Mouse (Mus musculus) ovary, postnatal 36 days (tissue): ENCODE measurements around the gene Msi2.

Experiments used
- DNase-seq: peaks from one replicate; pipeline ENCODE4 v3.0.0; 2022; ENCODE audit warnings: low spot score, mixed read lengths

Gene Msi2

DNA sequence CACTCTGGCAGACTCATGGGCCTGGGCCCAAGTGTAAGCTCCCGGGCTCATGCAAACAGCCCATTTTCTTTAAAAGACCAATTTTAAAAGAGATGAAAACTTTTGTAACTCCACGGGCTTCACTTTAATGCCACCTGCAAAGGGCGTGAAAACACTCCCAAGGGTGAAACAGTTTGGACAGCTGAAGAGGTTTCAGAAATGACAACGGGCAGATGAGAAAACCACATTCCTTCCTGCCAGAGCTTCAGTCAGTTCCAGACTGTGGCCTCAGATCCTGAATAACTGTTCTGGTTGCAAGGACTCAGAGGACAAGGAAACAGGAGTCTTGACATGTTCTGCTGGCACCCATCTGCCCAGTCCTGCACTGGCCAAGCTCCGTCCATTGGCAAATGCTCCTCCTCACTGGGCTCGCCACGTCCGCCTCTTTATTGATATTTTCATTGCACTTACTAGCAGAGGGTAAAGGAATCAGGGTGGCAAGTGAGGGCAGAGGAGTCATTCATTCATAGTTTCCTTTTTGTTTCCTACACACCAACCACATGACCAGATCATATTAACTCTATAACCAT, 207.9 kb downstream of the Msi2 start:
- no peak for DNase-seq

DNA sequence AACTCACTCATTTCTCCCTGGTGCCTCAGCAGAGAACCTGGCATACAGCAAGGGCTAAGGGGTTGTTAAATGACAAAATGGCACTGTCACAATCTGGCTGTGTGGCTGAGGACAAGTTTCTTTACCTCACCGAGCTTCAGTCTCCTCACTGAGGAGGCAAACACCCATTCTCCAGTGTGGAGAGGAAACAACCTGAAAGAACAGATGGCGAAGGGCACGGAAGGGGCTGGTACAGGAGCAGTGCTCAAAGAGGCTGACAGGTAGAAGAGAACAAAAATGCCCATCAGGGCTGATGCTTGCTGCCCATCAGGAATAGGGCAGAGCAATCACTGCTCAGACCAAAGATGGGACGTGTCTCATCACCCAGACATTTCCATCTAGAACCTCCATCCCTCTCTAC, 208.8 kb downstream of the Msi2 start:
- DNase-seq: no peak

- DNase-seq: no peak
Measured at GRCm38 (mm10) chr11:88508133-88508532, 210.2 kb downstream of the Msi2 start.

GRCm38 (mm10) chr11:88506544-88507419, 211.5 kb downstream of the Msi2 start:
- DNase-seq: no peak

DNA sequence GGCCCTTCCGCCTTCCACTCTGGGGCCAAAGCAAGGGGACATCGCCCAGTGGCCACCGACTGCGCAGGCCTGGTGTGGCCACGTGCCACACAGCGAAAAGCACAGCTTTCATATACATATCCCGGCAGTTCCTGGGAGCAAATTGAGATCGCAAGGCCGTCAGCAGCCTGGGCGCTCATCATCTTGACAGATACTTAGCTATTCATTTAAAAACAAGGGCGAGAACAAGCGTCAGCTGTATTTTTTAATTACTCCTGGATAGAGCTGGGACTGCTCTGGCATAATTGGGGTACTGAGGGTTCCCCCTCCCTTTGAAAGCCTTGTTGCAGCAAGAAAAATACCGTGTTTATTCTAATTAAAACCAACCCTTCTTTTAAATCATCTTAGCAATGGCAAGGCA, 212.2 kb downstream of the Msi2 start:
- DNase-seq: no peak

DNA sequence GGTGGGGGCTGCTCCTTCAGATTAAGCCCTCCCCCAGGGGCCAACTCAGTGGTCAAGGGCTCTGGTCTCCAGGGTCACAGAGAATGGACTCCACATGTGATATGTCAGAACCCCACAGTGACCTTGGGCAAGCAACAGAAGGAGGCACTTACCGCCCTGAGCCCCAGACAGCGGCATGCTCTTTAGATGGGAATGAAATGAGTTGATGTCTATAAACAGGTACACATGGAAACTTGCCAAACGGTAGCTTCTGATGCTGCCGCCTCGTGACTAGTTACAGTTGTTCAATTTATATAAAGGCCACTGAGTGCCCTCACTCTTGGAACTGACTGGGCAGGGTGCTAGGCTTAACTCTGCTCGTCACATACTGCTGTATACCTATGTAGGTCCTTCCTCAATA, 215.7 kb downstream of the Msi2 start:
- DNase-seq: no peak

GRCm38 (mm10) chr11:88498491-88498890, 219.8 kb downstream of the Msi2 start:
- DNase-seq: no peak

DNA sequence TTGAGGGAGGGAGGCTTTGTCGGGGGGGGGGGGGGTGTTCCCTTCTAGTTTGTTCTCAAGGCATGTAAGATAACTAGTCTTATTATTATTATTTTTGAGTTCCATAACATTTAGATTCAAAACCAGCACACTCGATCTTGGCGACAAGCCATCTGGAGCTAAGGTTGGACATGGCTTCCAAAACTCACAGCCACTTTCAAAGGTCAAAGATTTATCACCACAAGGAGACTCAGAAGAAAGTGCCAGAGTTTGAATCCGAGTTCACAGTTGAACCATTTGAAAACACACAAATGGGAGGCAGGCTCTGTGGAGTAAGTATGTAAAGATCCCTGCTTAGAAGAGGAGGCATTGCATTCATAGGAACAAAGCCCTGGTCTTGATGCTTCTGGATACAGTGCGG, 221.9 kb downstream of the Msi2 start:
- no peak for DNase-seq

DNA sequence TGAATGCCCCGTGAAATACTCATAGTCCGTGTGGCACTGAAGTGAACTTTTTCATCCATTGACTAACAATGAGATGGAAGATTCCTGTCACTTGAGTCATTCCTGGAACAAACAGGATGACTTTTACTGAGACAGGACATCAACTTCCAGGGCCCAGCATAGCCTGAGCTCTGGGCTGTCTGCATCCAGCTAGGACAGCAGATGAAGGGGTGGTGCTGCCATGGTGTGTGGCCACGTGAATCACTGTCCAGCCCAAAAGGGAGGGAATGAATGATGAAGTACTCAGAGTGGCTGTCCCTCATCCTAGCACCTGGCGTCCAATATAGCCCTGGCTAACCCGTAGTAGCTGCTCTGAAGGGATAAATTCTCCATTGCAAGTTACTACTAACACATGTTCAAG, 222.6 kb downstream of the Msi2 start:
- DNase-seq: no peak

- no peak for DNase-seq
Measured at GRCm38 (mm10) chr11:88495018-88495417, 223.3 kb downstream of the Msi2 start.

DNA sequence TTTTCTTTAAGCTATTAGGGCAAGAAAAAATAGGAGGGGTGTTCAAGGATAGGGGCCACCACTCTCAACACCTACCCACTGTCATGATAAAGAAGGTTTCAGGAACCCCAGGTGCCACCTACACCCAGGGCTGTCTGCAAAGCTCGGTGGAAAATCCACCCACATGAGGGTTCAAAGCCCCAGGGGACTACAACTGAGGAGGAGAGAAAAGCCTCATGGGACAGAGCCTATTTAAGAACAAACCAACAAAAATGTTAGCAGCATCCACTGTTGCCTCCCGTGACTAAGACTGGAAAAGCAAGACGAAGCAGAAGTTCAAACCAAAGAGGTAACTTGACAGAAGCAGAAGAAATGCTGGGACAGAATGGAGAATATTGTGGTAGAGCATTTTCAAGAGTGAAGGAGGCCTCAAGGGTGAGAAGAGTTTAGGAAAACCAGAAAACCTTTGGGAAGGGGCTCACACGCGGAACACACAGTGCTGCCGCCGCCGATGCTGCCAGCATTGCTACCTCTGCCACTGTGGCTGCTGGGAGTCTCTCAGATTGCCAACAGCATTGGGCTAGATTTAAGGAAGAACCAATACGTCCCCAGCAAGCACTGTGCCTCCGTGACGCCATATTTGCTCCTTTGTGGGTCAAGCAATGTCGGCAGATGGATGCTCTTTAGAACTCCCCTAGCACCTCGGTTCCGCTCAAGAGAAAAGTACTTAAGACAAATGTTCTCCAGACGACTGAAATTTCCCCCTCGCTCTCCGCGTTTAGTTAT, 224.3 kb downstream of the Msi2 start:
- DNase-seq: no peak

DNA sequence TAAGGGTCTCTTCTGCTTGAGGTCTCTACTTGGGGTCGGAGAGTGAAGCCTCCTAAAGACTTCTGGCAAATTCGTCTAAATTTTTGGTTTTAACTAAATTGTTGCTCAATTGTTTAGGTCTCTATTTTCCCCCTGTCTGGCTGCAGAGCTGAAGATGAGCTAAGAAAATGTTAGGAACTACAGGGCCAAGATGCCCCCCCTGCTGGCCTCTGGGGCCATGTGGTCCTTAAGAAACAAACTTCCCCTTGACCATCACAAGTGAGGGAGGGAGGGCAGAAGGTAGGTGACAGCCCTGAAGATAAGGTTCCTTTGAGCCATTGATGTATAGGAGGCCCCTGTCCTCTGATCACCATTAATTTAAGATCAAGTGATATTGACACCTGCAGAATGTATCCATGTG, 225.7 kb downstream of the Msi2 start:
- no peak for DNase-seq

- no peak for DNase-seq
Measured at GRCm38 (mm10) chr11:88489985-88490384, 228.3 kb downstream of the Msi2 start.

GRCm38 (mm10) chr11:88488941-88489724, 229.2 kb downstream of the Msi2 start:
- DNase-seq: no peak

DNA sequence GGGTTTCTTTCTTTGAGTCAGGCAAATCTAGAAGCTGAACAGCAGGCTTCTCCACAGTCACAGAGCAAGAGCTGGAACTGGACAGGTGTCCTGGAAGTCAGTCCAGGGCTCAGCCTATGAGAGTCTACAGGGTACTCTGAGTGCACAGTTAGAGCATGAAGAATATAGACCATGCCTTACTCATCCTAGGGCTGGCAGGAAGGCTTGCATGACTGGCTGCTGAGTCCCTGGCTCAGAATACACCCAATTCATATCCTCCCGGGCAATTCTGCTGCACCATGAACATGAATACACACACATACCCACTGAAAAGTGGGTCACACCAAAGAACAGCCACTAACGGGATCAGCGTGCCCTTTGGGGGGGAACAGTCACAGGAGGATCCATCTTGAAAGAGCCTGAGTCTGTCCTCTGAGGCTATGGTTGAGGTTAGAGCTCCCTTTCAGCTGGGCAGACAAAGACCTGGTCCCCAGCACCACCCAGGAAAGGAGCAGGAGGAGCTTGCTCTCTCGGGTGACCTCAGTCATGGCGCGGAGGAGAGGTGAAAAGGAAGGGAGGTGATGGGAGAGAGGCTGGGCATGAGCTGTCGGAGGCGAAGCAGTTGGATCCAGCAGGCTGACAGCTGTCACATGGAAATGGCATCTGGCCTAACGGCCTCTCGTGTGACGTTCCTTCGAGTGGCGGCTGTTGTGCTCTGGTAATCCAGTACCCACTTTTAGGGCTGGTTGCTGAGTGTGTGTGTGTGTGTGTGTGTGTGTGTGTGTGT, 230.0 kb downstream of the Msi2 start:
- no peak for DNase-seq

DNA sequence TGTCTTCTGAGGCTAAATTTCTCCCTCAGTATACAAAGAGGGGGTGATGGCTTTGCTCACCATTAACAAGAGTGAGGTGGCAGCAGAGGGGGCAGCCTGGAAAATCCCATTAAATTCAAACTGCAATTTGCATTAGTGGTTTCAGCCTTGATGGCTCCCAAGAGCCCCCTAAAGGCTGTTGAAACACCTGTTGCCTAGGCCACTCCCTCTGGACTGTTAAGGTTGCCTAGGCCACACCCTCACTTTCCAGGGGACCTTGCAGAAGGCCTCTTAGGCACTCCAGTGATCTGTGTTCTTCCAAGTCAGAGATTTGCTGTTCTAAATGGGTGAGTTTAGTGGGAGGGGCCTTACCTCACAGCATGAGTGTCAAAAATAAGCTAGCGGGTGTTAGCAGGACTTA, 232.3 kb downstream of the Msi2 start:
- no peak for DNase-seq

- DNase-seq: no peak
Measured at GRCm38 (mm10) chr11:88485088-88485487, 233.2 kb downstream of the Msi2 start.

DNA sequence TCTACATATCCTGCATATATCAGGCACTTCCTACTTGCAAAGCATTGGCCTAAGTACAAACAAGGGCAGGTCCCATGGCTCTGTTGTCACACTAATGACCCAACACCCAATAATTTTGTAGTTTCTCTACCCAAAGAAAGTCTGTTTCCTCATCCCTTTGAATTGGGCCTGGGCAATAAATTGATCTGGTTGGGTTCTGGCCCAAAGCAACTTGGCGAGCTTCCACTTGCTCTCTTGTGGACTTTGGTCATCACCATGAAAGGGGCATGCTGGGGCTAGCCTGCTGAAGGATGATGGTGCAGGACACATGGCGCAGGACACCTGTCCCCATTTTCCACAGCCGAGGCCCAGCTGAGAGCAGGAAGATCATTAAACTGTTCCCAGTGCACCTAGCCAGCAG, 234.3 kb downstream of the Msi2 start:
- no peak for DNase-seq

GRCm38 (mm10) chr11:88482636-88483035, 235.7 kb downstream of the Msi2 start:
- no peak for DNase-seq

DNA sequence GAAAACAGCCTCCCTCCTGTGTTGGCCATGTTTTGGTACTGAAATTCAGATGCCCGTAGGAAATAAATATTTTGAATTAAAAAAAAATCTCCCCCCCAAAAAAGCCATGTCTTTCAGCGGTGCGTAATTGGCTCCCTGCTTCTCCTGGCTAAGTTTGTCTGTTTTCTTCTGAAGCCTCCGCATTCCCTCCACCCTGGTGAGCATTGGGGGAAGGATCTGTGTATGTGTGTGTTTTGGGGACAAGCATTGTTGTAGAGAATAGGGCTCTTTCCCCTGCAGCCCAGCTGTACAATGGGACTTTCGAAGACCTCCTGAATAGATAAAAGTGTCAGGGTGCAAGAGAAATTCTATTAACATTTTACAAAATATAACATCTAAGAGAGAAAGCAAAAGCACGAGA, 236.1 kb downstream of the Msi2 start:
- no peak for DNase-seq

GRCm38 (mm10) chr11:88481602-88482161, 236.6 kb downstream of the Msi2 start:
- DNase-seq: no peak
